Mouse (Mus musculus) stomach, postnatal 0 days (tissue): ENCODE data around the gene Mpdz. TPM values are rescaled to one million over a fixed set of nuclear protein-coding genes. Genes with fewer than 3 reads are reported as not detected.

ENCODE experiments used
- ATAC-seq: fragments of 200-750 bp; cut with Nextera tagmentation; 2 replicates; pipeline ENCODE4 v1.8.0; 2017; ENCODE audit not compliant: low FRiP score, low TSS enrichment
- DNase-seq: peaks from one replicate; pipeline ENCODE4 v3.0.0-alpha.2; 2016; ENCODE audit warnings: low spot score
- H3K27ac ChIP-seq: fragments of 300-500 bp; sonication (generic); replicated peaks from 2 replicates; pipeline ENCODE4 v1.5.1; 2014; ENCODE audit warnings: mild to moderate bottlenecking, control low read depth
- H3K27me3 ChIP-seq: fragments of 300-500 bp; sonication (generic); 2 replicates; pipeline ENCODE4 v1.6.1; 2014; ENCODE audit warnings: low read length; ENCODE audit not compliant: control insufficient read depth, insufficient read depth
- H3K36me3 ChIP-seq: fragments of 300-500 bp; sonication (generic); 2 replicates; pipeline ENCODE4 v1.6.1; 2014; ENCODE audit warnings: low read length, mixed read lengths; ENCODE audit not compliant: control insufficient read depth, insufficient read depth
- H3K4me1 ChIP-seq: fragments of 300-500 bp; sonication (generic); replicated peaks from 2 replicates; pipeline ENCODE4 v1.6.1; 2014; ENCODE audit warnings: antibody characterized with exemption; ENCODE audit not compliant: control insufficient read depth, insufficient read depth
- H3K4me2 ChIP-seq: fragments of 300-500 bp; sonication (generic); replicated peaks from 2 replicates; pipeline ENCODE4 v1.6.1; 2014; ENCODE audit warnings: low read depth, mild to moderate bottlenecking, control low read depth, moderate library complexity
- H3K4me3 ChIP-seq: fragments of 300-500 bp; sonication (generic); 2 replicates; pipeline ENCODE4 v1.5.1; 2014; ENCODE audit warnings: low read depth, low read length, control low read depth
- H3K9ac ChIP-seq: fragments of 300-500 bp; sonication (generic); 2 replicates; pipeline ENCODE4 v1.6.1; 2014; ENCODE audit warnings: mild to moderate bottlenecking, low read length, control low read depth, mixed read lengths
- H3K9me3 ChIP-seq: fragments of 300-500 bp; sonication (generic); 2 replicates; pipeline ENCODE4 v1.6.1; 2016; ENCODE audit warnings: low read length; ENCODE audit not compliant: control insufficient read depth
- CTCF ChIP-seq: IDR thresholded peaks from 2 replicates; pipeline ENCODE4 v1.5.1; 2016; ENCODE audit warnings: antibody characterized with exemption, low read depth, mild to moderate bottlenecking, moderate library complexity
- EP300 ChIP-seq: optimal IDR thresholded peaks from 2 replicates; pipeline ENCODE3; 2016; ENCODE audit warnings: antibody characterized with exemption
- WGBS: fragments of 180-500 bp; shearing (Covaris S2); extraction: QIAGEN DNeasy Blood & Tissue Kit; methylation state at CpG from one replicate; pipeline ENCODE4 v1.1.7; 2014; 5-methylcytosine and 5-hydroxymethylcytosine counted together
- polyA plus RNA-seq: library from polyadenylated mRNA; unstranded; fragments of >200 nt; fragmentation: Nextera tagmentation; extraction: Ambion mirVana; gene quantifications from 2 replicates; pipeline ENCODE4 v1.2.1, GENCODE M21; 2015

Mpdz gene
- polyA plus RNA-seq, 1 experiment from 2014 or later, result 6.2 TPM

DNA sequence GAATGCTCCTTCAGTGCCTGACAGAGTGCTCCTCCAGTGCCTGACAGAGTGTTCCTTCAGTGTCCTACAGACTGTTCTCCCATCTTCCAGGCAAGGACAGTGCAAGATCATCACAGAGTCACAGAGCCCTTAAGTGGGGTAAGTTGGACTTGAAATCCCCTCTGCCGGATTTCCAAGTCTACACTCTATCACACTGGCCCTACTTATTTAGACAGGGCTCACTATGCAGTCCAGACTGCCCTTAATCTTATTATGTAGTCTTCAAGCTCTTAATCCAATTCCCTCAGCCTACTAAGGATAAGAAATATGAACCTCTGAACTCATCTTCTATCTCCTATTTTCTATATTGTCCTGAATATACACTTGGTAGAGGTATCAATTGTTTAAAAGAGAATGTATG is 19.1 kb downstream of the Mpdz start:
- Histone ChIP-seq H3K4me3 (no peak overlapping the region), H3K9me3 (no peaks in the 10 kb centered on the region), H3K4me2 (no peak overlapping the region), H3K27ac (no peak overlapping the region), H3K4me1 (no peaks in the 10 kb centered on the region), H3K9ac (no peak overlapping the region), H3K36me3 (no peaks in the 10 kb centered on the region), H3K27me3 (no peaks in the 10 kb centered on the region)
- ATAC-seq (no peak), DNase-seq (no peak)
- WGBS, result 57% methylated on average over 1 of the region's 1 CpGs
- TF ChIP-seq CTCF (no peak), EP300 (no peak)

GRCm38 (mm10) chr4:81421621-81422020 is 21.0 kb downstream of the Mpdz start:
- no peaks in the 10 kb centered on the region for H3K4me1 ChIP-seq
- H3K27me3 ChIP-seq, result no peaks in the 10 kb centered on the region
- ATAC-seq (no peak), DNase-seq (no peak)
- no peaks in the 10 kb centered on the region for H3K36me3 ChIP-seq
- no peak overlapping the region for H3K4me2 ChIP-seq
- 50% methylated on average over 2 of the region's 2 CpGs for WGBS
- no peak overlapping the region for H3K9ac ChIP-seq
- TF ChIP-seq EP300, result no peak
- TF ChIP-seq CTCF, result no peak
- H3K27ac ChIP-seq, result no peak overlapping the region
- H3K9me3 ChIP-seq, result no peaks in the 10 kb centered on the region
- no peak overlapping the region for H3K4me3 ChIP-seq

DNA sequence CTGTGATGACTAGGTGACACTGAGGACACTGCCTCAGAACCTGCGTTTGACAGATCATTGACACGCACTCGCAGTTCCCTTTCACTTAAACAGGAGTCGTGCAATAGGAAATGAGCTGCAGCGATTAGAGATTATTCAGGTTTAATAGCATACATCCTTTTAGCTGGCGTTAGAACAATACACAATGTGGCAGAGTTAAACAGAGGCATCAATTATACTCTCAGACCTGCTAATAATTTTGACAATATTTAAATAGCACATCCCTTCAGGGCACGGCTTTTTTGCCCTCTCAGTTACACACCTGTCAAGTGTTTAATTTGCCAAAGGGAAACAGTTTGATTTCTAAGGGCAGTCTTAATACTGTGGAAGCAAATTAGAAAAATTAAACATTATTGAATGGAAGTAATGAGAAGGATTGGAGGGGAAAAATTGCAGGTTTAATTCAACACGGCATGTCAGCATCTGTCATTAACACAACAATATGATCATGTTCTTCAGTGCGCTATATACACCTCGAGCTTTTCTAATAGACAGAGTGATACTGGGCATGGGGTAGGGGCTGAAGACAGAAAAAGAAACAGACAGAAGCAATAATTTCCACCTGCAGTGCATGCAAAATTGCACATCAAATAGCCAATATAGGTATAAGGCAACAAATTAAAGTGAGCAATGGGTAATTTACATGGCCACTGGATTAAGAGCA is 27.1 kb downstream of the Mpdz start:
- Histone ChIP-seq H3K27me3 (no peaks in the 10 kb centered on the region), H3K4me1 (no peaks in the 10 kb centered on the region), H3K9me3 (no peaks in the 10 kb centered on the region), H3K4me2 (no peak overlapping the region), H3K4me3 (no peak overlapping the region), H3K27ac (no peak overlapping the region), H3K9ac (no peak overlapping the region), H3K36me3 (no peaks in the 10 kb centered on the region)
- no peak for TF ChIP-seq CTCF
- no peak for TF ChIP-seq EP300
- DNase-seq (no peak), ATAC-seq (no peak)
- 67% methylated on average over 10 of the region's 10 CpGs for WGBS

DNA sequence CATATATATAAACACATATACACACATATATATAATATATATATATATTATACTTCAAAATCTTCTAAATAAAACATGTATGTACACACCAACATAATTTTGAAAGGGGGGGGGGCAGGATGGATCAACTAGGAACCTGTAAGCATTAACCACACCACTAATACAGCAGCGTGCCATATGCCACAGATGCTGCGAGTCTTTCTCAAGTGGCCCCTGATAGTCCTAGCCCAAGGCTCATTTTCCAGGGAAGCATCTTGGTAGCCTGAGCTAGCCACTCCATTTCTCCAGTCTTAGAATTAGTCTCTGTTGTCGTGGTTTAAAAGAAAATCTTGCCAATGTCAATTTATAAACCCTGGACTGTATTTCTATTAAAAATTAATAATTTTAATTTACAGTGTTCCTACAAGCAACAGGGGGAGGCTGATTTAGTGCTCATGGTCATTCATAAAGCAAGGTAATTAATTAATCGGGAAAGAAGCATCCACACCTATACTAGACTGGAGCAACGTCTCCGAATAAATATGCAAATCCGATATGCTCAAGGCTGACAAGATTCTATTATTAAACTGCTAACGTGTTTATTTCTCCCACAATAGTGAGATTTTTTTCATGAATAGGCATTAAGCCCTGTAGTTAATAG is 27.8 kb downstream of the Mpdz start:
- Histone ChIP-seq H3K27ac (no peak overlapping the region), H3K27me3 (no peaks in the 10 kb centered on the region), H3K4me2 (no peak overlapping the region), H3K4me1 (no peaks in the 10 kb centered on the region), H3K9ac (no peak overlapping the region), H3K36me3 (no peaks in the 10 kb centered on the region), H3K9me3 (no peaks in the 10 kb centered on the region), H3K4me3 (no peak overlapping the region)
- WGBS, result 86% methylated on average over 8 of the region's 8 CpGs
- ATAC-seq (no peak), DNase-seq (no peak)
- no peak for TF ChIP-seq CTCF
- no peak for TF ChIP-seq EP300

GRCm38 (mm10) chr4:81396883-81397282 is 45.7 kb downstream of the Mpdz start:
- ATAC-seq (no peak), DNase-seq (no peak)
- Histone ChIP-seq H3K27me3 (no peaks in the 10 kb centered on the region), H3K27ac (no peak overlapping the region), H3K4me1 (no peaks in the 10 kb centered on the region), H3K9me3 (no peaks in the 10 kb centered on the region), H3K36me3 (no peaks in the 10 kb centered on the region), H3K9ac (no peak overlapping the region), H3K4me3 (no peak overlapping the region), H3K4me2 (no peak overlapping the region)
- WGBS, result 61% methylated on average over 6 of the region's 6 CpGs
- TF ChIP-seq EP300 (no peak), CTCF (no peak)

DNA sequence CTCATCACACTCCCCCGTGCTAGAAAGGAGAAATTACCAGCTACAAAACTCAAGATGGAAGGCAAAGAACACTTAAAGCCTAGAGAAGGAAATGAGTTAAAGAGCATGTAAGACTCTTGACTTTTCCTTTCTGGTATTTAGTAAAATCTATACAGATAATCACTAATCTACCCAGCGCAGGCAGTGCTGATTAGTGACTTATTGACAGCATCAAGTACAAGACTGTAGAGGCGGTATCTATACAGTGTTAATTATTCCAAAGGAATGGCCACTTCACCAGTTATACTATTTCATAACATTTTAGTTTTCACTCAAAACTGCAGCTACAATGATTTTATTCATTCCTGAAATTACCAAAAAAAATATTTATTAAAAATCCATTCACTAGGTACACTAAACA is 49.7 kb downstream of the Mpdz start:
- no peak for ATAC-seq
- no peaks in the 10 kb centered on the region for H3K36me3 ChIP-seq
- no peaks in the 10 kb centered on the region for H3K9me3 ChIP-seq
- H3K4me1 ChIP-seq, result no peaks in the 10 kb centered on the region
- H3K9ac ChIP-seq, result no peak overlapping the region
- no peak for DNase-seq
- no peak overlapping the region for H3K4me3 ChIP-seq
- H3K4me2 ChIP-seq, result no peak overlapping the region
- WGBS, result 91% methylated on average over 3 of the region's 3 CpGs
- no peaks in the 10 kb centered on the region for H3K27me3 ChIP-seq
- H3K27ac ChIP-seq, result no peak overlapping the region
- TF ChIP-seq CTCF (no peak), EP300 (no peak)
